Mouse (Mus musculus) kidney, adult 2 months (tissue): ENCODE measurements around the gene Tead2. TPM values are rescaled to one million over a fixed set of nuclear protein-coding genes. Genes with fewer than 3 reads are reported as not detected.
"Not testable (repeated sequence)": the region's sequence is repeated elsewhere in the genome, so short reads cannot be mapped to it uniquely, and the experiment has no call there.

Experiments used
- DNase-seq: peaks from one replicate; pipeline ENCODE4 v3.0.0; 2021
- H3K27ac ChIP-seq: fragments of 200-500 bp; 2 replicates; pipeline ENCODE4 v1.5.1; 2012; ENCODE audit warnings: low read depth, low read length, control low read depth, inconsistent platforms; ENCODE audit not compliant: insufficient read depth
- H3K27me3 ChIP-seq: fragments of 200-500 bp; replicated peaks from 2 replicates; pipeline ENCODE4 v1.6.1; 2012; ENCODE audit warnings: mild to moderate bottlenecking, moderate library complexity, low read length, inconsistent platforms; ENCODE audit not compliant: control insufficient read depth, insufficient read depth
- H3K36me3 ChIP-seq: fragments of 200-500 bp; 2 replicates; pipeline ENCODE4 v1.6.1; 2012; ENCODE audit warnings: mild to moderate bottlenecking, moderate library complexity, low read length, inconsistent platforms; ENCODE audit not compliant: control insufficient read depth, insufficient read depth
- H3K4me1 ChIP-seq: fragments of 200-500 bp; 2 replicates; pipeline ENCODE4 v1.6.1; 2011; ENCODE audit warnings: low read length; ENCODE audit not compliant: control insufficient read depth, insufficient read depth
- H3K4me3 ChIP-seq: fragments of 200-500 bp; 2 replicates; pipeline ENCODE4 v1.5.1; 2011; ENCODE audit warnings: mild to moderate bottlenecking, low read depth, low read length, control low read depth; ENCODE audit not compliant: insufficient read depth
- CTCF ChIP-seq: fragments of 200-500 bp; conservative IDR thresholded peaks from 2 replicates; pipeline ENCODE4 v1.5.1; 2011; ENCODE audit warnings: low read depth, mild to moderate bottlenecking, control low read depth, low read length, moderate library complexity, mixed read lengths; ENCODE audit not compliant: insufficient read depth, insufficient read length
- POLR2A ChIP-seq: fragments of 200-500 bp; IDR thresholded peaks from one replicate; pipeline ENCODE4 v1.6.1; 2011; ENCODE audit warnings: low read depth, low read length, control low read depth
- WGBS: fragments of 180-500 bp; shearing (Covaris S2); methylation state at CpG from one replicate; pipeline ENCODE4 v1.1.7; 2018; 5-methylcytosine and 5-hydroxymethylcytosine counted together
- polyA plus RNA-seq: library from polyadenylated mRNA; depleted of rRNA; stranded (reverse); fragments of >200 nt; gene quantifications from 2 replicates; pipeline ENCODE4 v1.2.3, GENCODE M21; 2012

The Tead2 gene
- polyA plus RNA-seq, 1 experiment = 13.2 TPM

DNA sequence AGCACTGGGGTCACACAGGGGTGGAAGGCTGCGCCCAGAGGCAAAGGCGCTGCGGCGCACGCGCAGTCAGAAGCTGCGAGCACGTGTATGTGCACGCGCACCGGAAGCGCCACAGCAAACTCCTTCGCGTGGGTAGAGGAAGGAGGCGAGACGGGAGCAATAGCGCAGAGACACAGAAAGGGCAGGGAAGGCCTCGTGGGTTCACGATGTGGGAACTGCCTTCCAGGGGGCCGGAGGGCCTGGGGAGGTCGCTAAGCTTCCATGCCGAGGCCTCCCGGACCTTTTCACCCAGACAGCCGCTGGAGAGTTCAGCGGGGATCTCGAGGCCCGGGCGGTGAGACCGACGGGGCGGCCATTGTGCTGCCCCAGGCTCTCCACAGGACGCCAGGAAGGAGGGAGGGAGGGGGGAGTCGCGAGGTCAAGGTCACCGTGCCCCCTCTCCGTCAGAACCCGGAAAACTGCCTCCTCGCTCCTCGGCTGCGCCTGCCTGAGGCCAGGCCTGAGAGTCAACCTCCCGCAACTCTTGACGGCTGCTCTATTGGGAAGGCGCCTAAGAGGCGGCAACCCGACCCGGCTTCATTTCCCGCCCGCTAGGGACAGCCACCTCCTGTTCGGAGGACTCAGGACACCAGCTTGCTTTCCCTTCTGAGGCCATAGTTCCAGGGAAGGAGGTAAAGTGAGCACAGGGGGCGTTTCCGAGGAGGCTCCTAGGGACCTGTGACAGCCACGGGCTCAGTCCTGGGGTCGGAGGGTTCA lies 25.3 kb downstream of the Tead2 start, which contains the start of gene Slc6a16:
Gene Slc6a16 (plus strand): TSS at position 453 of the 756 bp plus-strand sequence.
- H3K4me1 ChIP-seq = no peaks in the 10 kb centered on the region
- no peaks in the 10 kb centered on the region for H3K27me3 ChIP-seq
- H3K27ac ChIP-seq = no peak within 1 kb of the TSS
- no peak within 1 kb of the TSS for H3K4me3 ChIP-seq
- no peaks in the 10 kb centered on the region for H3K36me3 ChIP-seq
- WGBS = 34% methylated on average over 53 of the region's 53 CpGs
- TF ChIP-seq CTCF (no peak), POLR2A (no peak)
- DNase-seq = peak; percentile 58

DNA sequence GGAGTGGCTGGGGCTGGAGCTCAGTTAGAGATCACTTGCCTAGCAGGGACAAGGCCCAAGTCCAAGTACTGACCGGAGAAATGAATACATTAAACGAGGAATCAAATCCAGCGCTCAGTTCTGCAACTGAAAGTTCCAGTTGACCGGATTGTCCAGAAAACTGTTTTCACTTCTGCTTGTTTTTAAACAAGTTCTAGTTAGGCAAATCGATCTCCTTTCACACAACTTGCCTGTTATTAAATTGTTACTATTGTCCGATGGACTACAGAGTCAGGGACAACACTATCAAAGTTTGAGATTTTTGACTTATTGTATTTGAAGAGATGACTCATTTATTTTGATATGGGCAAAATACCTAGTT lies 25.8 kb downstream of the Tead2 start:
- Histone ChIP-seq H3K4me3 (no peak overlapping the region), H3K36me3 (no peaks in the 10 kb centered on the region), H3K4me1 (no peaks in the 10 kb centered on the region), H3K27me3 (no peaks in the 10 kb centered on the region), H3K27ac (no peak overlapping the region)
- TF ChIP-seq POLR2A (no peak), CTCF (no peak)
- no peak for DNase-seq
- WGBS = 60% methylated on average over 6 of the region's 6 CpGs

DNA sequence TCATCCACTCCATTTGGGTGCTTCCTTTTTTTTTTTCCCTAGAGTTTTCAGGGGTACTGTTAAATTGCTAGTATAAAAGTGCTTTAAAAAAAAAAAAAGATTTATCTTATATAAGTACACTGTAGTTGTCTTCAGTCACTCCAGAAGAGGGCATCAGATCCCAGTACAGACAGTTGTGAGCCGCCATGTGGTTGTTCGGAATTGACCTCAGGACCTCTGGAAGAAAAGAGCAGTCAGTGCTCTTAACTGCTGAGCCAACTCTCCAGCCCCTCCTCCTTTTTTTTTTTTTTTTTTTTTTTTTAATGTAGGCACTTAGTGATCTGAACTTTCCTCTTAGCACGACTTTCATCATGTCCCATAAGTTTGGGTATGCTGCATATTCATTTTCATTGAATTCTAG lies 32.1 kb downstream of the Tead2 start:
- no peak overlapping the region for H3K27ac ChIP-seq
- H3K4me3 ChIP-seq = no peak overlapping the region
- H3K27me3 ChIP-seq = no peaks in the 10 kb centered on the region
- H3K4me1 ChIP-seq = no peaks in the 10 kb centered on the region
- TF ChIP-seq POLR2A (no peak), CTCF (no peak; the same call in 1 of the 2 replicates)
- H3K36me3 ChIP-seq = no peaks in the 10 kb centered on the region
- no peak for DNase-seq
- WGBS = 52% methylated on average over 3 of the region's 3 CpGs

DNA sequence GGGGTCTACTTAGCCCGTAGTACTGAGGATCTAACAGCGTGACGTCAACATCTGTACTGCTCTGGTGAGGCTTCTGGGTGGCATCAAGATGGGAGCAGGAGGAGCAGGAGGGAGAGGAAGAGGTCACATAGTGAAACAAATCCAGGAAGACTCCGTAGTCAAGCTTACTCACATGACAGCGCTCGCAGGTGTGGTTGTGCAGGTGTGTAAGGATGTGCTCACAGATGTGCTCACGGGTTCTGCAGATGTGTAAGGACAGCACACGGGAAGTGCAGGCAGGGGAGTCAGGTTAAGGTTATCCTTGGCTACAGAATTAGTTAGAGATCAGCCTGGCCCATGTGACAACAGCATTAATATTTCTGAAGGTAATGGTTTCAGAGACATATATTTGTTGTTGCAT lies 38.3 kb downstream of the Tead2 start:
- Histone ChIP-seq H3K4me3 (no peak overlapping the region), H3K36me3 (no peaks in the 10 kb centered on the region), H3K27me3 (no peaks in the 10 kb centered on the region), H3K4me1 (no peaks in the 10 kb centered on the region), H3K27ac (no peak overlapping the region)
- 87% methylated on average over 8 of the region's 8 CpGs for WGBS
- no peak for DNase-seq
- TF ChIP-seq CTCF (no peak), POLR2A (no peak)

DNA sequence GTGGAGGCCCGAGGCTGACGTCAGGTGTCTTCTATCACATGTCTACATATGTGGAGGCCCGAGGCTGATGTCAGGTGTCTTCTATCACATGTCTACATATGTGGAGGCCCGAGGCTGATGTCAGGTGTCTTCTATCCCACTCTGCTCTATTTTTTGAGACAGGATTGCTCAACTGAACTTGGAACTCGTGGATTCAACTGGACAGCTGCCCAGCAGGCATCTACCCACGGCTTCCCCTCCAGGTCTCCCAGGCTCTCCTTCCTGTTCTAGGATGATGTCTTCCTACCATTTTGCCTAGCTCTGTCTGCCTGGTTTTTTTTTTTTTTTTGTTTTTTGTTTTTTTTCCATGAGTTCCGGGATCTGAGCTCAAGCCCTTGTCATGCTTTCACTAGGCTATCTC lies 40.3 kb downstream of the Tead2 start:
- not testable (repeated sequence) for H3K4me1 ChIP-seq, H3K36me3 ChIP-seq, H3K4me3 ChIP-seq, H3K27ac ChIP-seq, H3K27me3 ChIP-seq, DNase-seq
- WGBS = 62% methylated on average over 6 of the region's 7 CpGs

DNA sequence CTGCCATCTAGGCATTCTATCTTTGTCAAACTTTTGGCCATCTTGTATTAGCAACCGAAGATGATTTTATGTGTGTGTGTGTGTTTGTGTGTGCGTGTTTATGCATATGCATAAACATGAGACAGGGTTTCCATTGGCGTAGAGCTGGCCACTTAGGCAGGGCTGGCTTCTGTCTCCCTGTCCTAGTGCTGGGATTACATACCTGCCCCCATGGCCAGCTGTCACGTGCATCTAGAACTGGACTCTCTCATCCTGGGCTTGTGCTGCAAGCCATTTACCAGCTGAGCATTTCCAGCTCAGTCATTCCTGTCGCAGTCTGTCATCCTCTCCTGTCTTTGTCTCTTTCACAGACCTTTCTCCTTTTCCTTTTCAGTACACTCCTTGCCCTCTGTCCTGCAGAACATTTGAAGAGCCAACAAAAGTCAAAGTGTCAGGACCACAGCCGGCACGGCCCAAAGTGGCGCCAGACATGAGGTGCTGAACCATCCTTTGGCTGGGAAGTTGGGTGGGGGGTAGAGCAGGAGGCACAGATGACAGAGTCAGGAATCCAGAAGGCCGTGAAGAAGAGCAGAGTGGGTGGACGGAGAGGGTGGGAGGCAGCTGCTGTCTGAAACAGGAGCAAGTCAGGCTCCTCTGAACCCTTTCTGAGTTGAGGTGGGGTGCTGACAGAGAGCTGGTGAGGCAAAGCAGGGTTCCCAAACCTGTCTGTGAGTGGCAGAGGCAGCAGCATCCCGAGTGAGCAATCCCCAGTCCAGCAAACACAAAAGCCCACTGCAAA lies 41.7 kb downstream of the Tead2 start:
- Histone ChIP-seq H3K36me3 (no peaks in the 10 kb centered on the region), H3K27me3 (no peaks in the 10 kb centered on the region), H3K4me3 (no peak overlapping the region), H3K27ac (no peak overlapping the region), H3K4me1 (no peaks in the 10 kb centered on the region)
- 56% methylated on average over 11 of the region's 11 CpGs for WGBS
- DNase-seq = no peak
- TF ChIP-seq CTCF = no peak
- TF ChIP-seq POLR2A = no peak

GRCm38 (mm10) chr7:45259281-45259680 lies 43.7 kb downstream of the Tead2 start:
- Histone ChIP-seq H3K4me3 (no peak overlapping the region), H3K27ac (no peak overlapping the region), H3K4me1 (no peaks in the 10 kb centered on the region), H3K27me3 (no peaks in the 10 kb centered on the region), H3K36me3 (no peaks in the 10 kb centered on the region)
- WGBS = 86% methylated on average over 8 of the region's 8 CpGs
- no peak for DNase-seq
- no peak for TF ChIP-seq CTCF
- no peak for TF ChIP-seq POLR2A
